Mouse (Mus musculus) small intestine, adult 2 months (tissue): Measurements from ENCODE around the gene Plxdc1.

Source experiments
- CTCF ChIP-seq: fragments of 200-500 bp; IDR thresholded peaks from 2 replicates; pipeline ENCODE4 v1.5.1; 2012; ENCODE audit warnings: low read depth, mild to moderate bottlenecking, control low read depth, inconsistent platforms, low read length, moderate library complexity, mixed read lengths; ENCODE audit not compliant: insufficient replicate concordance, insufficient read length; ENCODE audit errors: extremely low read depth
- POLR2A ChIP-seq: fragments of 200-500 bp; IDR thresholded peaks from 2 replicates; pipeline ENCODE4 v1.6.1; 2012; ENCODE audit warnings: low read depth, mild to moderate bottlenecking, control low read depth, inconsistent platforms, low read length, moderate library complexity

DNA sequence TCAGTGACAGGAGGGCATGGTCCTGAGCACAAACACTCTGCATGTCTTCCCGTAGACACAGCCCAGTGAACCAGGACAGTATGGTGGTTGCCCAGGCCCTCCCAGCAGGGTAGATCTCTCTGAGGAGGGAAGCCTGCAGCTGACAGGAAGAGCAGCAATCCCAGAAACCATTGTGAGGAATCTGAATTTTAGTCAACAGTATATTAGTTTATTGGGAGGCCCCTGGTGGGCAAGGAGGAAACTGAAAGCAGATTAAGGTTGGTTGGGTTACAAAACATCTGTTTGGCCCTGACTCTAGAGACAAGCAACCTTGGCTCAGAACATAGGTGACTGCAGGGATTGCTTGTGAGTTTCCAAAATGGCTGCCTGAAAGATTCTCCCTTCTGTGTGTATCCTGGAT, 2.3 kb downstream of the Plxdc1 start:
- no peak for TF ChIP-seq CTCF
- TF ChIP-seq POLR2A, result no peak
